Mouse (Mus musculus) adrenal gland, postnatal 10 days (tissue): ENCODE measurements at regions not wholly inside any gene's neighbourhood (a gene's known extent, or its start where the extent isn't known, plus 50 kb on each side); places are given as distances from the start of the nearest gene placed in this dataset.

Experiments used
- DNase-seq: peaks from one replicate; pipeline ENCODE4 v3.0.0; 2021; ENCODE audit warnings: mixed read lengths

DNA sequence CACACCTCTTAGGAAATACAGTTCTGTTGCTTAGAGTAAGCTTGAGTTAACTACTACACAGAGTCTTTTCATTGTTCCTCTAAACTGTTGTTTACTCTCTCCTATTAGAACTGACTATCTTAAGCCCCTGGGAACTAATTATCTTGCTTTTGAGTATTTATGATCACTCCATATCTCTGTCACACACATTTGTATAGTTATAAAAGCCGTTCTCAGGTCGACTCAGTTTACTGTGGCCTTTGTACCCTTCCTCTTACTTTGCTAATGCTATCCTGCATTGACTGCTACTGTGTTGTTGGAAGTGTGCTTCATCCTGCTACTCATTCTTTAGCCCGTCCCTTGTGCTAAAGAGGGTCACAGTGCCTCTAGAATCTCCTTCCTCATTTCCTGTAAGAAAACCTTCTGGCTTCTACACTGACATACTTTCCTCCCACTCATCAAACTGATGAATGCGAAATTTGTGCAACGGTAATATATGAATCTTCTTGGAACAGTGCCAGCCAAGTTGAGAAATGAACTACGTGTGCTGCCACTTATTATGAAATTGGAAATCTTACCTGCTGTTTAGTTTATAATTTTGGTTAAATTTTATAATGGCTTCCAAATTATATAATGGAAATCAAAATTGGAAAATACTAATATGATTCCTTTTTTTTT lies 119.8 kb upstream of the Cblb start:
- DNase-seq, result no peak

- no peak for DNase-seq
These were observed 115.7 kb upstream of the Cblb start for GRCm38 (mm10) chr16:51915034-51915928.

- DNase-seq, result no peak
These were observed 115.1 kb upstream of the Cblb start for GRCm38 (mm10) chr16:51915929-51916308.

DNA sequence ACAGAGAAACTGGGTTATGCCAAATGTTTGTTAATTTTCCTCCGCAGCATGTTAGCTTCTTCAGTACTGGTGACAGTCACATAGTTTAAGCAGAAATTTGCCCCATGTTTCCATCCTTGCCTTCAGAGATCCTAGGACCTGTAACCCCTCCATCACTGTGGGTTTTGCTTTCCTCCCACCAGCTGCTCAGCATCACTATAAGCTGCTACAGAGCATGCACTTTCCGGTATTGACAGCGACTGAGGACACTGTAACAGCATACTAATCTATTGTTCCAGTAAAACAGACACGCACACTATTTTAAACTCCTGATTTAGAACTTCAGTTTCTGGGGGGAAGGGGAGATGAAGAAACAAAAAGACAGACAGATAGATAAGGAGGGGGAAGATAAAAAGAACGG lies 114.7 kb upstream of the Cblb start:
- DNase-seq, result no peak

DNA sequence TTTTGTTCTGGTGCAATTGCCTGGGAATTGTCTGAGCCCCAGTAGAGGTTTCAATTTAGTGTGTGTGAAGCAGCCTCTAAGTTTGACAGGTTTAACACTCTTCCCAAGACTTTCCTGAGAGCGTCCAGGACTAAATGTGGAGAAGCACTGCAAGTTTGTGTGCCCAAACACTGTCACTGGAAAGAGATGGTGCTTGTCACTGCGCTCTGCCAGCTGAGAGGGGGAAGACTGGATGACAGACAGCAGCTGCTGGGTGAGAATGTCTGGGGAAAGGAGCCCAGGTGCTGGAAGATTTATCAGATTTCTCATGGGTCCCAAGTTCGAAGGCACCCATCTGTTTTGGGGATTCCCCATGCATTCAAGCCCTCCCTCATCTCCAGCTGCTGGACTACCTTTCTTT lies 114.2 kb upstream of the Cblb start:
- no peak for DNase-seq

GRCm38 (mm10) chr16:51917540-51917939 lies 113.5 kb upstream of the Cblb start:
- DNase-seq, result no peak

DNA sequence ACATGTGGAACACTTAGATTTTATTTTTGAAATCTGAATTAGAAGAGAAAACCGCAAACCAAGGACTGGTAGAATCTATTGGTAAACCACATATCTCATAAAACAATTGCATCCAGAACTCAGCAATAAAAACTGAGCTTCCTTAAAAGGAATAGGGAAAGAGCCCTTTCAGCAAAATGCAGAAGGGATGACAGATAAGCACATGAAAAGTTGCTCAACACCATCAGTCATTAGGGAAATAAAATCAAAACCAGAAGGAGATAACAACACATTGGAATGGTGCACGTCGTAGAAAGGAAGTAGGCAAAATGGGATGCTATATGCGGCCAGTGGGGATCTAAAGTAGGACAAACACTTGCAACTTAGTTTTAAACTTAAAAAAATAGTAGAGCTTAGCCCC lies 110.0 kb upstream of the Cblb start:
- no peak for DNase-seq

- no peak for DNase-seq
These were observed 108.4 kb upstream of the Cblb start for GRCm38 (mm10) chr16:51922589-51922988.

DNA sequence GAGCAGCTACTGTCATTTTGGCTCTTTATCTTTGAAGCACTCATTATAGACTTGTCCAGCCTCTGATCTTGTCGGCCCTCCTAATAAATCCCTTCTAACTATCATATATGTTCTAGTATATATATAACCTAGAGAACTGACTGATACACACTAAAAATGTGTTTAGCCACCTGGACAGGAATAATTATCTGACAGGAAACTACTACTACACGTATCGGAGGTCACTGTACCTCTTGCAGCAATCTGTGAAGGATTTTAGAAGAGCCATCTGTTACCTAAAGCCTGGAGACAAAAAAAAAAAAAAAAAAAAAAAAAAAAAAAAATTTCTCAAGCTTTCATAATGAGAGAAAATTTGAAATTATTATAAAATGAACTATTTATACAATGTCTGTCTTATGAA lies 105.4 kb upstream of the Cblb start:
- no peak for DNase-seq

DNA sequence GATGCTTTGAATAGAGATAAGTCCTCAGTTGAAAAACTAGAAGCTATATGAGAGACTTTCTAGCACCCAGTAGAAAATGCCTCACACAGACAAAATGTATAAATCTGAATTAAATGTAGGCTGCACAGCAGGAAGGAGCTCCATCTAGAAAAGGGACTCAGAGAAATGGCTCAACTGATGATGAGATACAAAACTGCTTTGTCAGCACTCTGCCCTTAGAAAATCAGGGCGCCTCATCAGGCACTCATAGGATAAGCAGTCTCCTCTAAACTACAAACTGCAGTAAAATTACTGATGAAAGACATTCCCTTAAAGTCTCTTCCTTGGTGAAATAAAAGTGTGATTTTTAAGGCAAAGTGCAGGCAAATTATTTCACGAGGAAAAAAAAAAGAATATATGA lies 97.9 kb upstream of the Cblb start:
- no peak for DNase-seq

DNA sequence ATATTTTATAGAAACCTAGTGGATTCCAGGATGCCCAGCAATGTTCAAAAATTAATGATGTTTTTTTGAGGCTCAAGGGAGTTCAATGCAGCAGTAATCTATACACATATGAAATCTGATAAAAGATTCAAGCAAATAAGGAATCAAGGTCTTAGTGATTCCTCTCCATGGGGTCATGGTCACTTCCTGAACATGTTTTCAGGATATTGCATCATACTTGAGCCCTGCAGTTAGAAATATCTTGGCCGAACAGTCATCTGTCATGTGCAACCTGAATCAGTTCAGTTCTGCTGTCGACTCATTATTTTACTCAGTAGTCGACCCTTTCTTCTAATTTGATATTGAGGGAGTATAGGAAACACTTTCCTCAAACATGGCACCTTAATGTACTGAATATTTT lies 97.1 kb upstream of the Cblb start:
- DNase-seq, result no peak

DNA sequence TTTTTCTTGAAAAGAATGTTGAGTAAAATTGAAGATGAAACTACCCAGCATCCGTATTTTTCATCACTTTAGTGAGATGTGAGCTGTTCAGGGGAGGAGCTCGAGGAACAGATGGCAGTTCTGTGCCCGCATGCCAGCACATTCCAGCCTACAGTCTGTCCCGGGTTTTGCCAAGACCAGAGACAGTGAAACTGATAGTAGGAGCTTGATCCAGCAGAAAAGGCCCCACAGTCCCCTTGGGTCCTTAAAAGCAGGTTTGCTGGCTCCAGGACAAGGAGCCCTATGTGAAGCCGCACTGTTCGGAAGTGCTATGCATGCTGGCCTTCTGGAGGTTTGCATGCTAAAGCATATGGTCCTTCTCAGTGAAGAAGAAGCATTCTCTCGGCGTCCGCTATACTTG lies 93.7 kb upstream of the Cblb start:
- no peak for DNase-seq

- no peak for DNase-seq
These were observed 92.0 kb upstream of the Cblb start for GRCm38 (mm10) chr16:51939061-51939460.

DNA sequence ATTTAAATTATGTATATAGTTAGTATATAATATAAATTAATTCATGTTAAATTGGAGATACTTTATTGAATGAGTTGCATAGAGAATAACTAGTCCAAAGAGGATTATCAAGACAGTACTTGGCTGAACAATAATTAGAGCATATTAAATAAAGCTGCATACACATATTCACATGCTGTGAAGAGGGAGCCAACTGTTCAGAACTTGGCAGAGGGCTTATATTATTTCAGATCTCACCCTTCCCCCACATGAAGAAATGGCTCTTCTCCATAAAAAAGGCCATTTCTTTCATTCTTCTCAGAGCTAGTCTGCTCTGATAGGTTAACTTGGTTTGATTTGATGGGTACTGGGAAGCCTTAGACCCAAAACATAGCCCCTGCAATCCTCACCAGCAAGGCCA lies 90.5 kb upstream of the Cblb start:
- no peak for DNase-seq

- no peak for DNase-seq
These were observed 88.4 kb upstream of the Cblb start for GRCm38 (mm10) chr16:51942431-51943130.

- peak; percentile 13 for DNase-seq
These were observed 63.8 kb upstream of the Cblb start for GRCm38 (mm10) chr16:51967051-51967845.
